Mouse (Mus musculus) hindbrain, embryonic 11.5 days (tissue): ENCODE data around the gene Sde2. TPM values are rescaled to one million over a fixed set of nuclear protein-coding genes. Genes with fewer than 3 reads are reported as not detected.

ENCODE experiments used
- ATAC-seq: fragments of 200-750 bp; cut with Nextera tagmentation; 2 replicates; pipeline ENCODE4 v1.8.0; 2017; ENCODE audit warnings: mild to moderate bottlenecking, moderate TSS enrichment, moderate library complexity; ENCODE audit not compliant: low FRiP score
- DNase-seq: peaks from one replicate; pipeline ENCODE4 v3.0.0-alpha.2; 2015; ENCODE audit warnings: low spot score
- H3K27ac ChIP-seq: fragments of 300-500 bp; sonication (generic); 2 replicates; pipeline ENCODE4 v1.5.1; 2014; ENCODE audit warnings: mild to moderate bottlenecking, low read depth, low read length
- H3K27me3 ChIP-seq: fragments of 300-500 bp; sonication (generic); 2 replicates; pipeline ENCODE4 v1.6.1; 2014; ENCODE audit warnings: mild to moderate bottlenecking, low read length, moderate library complexity, mixed read lengths; ENCODE audit not compliant: control insufficient read depth, insufficient read depth
- H3K36me3 ChIP-seq: fragments of 300-500 bp; sonication (generic); 2 replicates; pipeline ENCODE4 v1.6.1; 2014; ENCODE audit warnings: mild to moderate bottlenecking, low read length, moderate library complexity, mixed read lengths; ENCODE audit not compliant: control insufficient read depth, insufficient read depth
- H3K4me1 ChIP-seq: fragments of 300-500 bp; sonication (generic); replicated peaks from 2 replicates; pipeline ENCODE4 v1.6.1; 2014; ENCODE audit warnings: low read length, mixed read lengths; ENCODE audit not compliant: control insufficient read depth, insufficient read depth
- H3K4me2 ChIP-seq: fragments of 300-500 bp; sonication (generic); replicated peaks from 2 replicates; pipeline ENCODE4 v1.6.1; 2014; ENCODE audit warnings: mild to moderate bottlenecking, low read depth, low read length
- H3K4me3 ChIP-seq: fragments of 300-500 bp; sonication (generic); 2 replicates; pipeline ENCODE4 v1.5.1; 2014; ENCODE audit warnings: low read depth, low read length
- H3K9ac ChIP-seq: fragments of 300-500 bp; sonication (generic); 2 replicates; pipeline ENCODE4 v1.6.1; 2014; ENCODE audit warnings: low read depth, low read length
- H3K9me3 ChIP-seq: fragments of 300-500 bp; sonication (generic); 2 replicates; pipeline ENCODE4 v1.6.1; 2016; ENCODE audit warnings: low read length; ENCODE audit not compliant: control insufficient read depth
- WGBS: fragments of 180-500 bp; shearing (Covaris S2); extraction: QIAGEN DNeasy Blood & Tissue Kit; methylation state at CpG from one replicate; pipeline ENCODE4 v1.1.7; 2014; 5-methylcytosine and 5-hydroxymethylcytosine counted together
- polyA plus RNA-seq: library from polyadenylated mRNA; unstranded; fragments of >200 nt; fragmentation: Nextera tagmentation; extraction: Ambion mirVana; gene quantifications from 2 replicates; pipeline ENCODE4 v1.2.1, GENCODE M21; 2014

The Sde2 gene
- polyA plus RNA-seq, 1 experiment from 2014 or later: 33.8 TPM

DNA sequence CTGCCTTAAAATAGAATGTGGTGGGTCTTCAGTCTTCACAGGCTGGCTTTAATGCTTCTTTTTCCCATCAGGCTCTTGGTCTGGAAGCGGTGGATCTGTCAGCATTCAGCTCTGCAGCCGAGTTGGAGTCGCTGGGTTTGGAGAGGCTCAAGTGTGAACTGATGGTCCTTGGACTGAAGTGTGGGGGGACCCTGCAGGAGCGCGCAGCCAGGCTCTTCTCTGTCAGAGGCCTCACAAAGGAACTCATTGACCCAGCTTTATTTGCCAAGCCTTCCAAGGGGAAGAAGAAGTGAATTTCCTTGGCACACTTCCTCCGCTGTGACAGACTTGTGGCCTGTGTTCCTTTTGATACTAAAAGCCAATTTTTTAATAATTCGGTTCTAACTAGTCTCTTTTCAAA is 15.1 kb downstream of the Sde2 start:
- Histone ChIP-seq H3K9ac (no peak overlapping the region), H3K27ac (no peak overlapping the region), H3K9me3 (no peaks in the 10 kb centered on the region), H3K4me1 (no peaks in the 10 kb centered on the region), H3K4me2 (no peak overlapping the region), H3K27me3 (no peaks in the 10 kb centered on the region), H3K36me3 (0 out of 2 replicates have a peak, but pooled peaks cover 3% of the 10 kb centered on the region), H3K4me3 (no peak overlapping the region)
- no peak for ATAC-seq
- 92% methylated on average over 7 of the region's 7 CpGs for WGBS
- no peak for DNase-seq

DNA sequence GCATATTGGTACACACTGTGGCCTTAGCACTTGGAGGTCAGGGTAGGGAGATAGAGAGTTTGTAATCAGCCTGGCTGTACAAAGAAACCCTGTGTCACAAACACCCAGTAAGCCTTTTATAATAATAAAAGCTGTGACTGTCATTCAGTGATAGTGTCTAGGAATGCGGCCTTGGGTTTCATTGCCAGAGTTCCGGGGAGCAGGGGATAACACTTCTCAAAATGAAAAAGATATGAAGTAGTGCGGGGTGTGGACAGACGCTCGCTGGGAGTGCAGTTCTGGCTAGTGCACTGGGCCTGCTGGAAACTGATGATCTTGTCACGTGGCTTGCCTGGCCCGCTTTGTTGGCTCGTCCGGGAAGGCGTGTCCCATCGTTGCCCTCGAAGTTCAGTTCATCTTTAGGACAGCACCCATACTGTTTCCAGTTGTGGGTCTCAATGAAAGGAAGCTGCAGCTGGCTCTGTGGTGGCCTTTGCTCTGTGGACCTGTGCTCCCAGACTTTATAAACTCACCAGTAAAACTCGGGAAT is 19.3 kb downstream of the Sde2 start:
- ATAC-seq (no peak), DNase-seq (no peak)
- no peaks in the 10 kb centered on the region for H3K9me3 ChIP-seq
- no peak overlapping the region for H3K9ac ChIP-seq
- no peaks in the 10 kb centered on the region for H3K27me3 ChIP-seq
- H3K36me3 ChIP-seq: 0 out of 2 replicates have a peak, but pooled peaks cover 3% of the 10 kb centered on the region
- H3K4me3 ChIP-seq: no peak overlapping the region
- H3K4me1 ChIP-seq: no peaks in the 10 kb centered on the region
- no peak overlapping the region for H3K4me2 ChIP-seq
- WGBS: 80% methylated on average over 13 of the region's 13 CpGs
- H3K27ac ChIP-seq: no peak overlapping the region

DNA sequence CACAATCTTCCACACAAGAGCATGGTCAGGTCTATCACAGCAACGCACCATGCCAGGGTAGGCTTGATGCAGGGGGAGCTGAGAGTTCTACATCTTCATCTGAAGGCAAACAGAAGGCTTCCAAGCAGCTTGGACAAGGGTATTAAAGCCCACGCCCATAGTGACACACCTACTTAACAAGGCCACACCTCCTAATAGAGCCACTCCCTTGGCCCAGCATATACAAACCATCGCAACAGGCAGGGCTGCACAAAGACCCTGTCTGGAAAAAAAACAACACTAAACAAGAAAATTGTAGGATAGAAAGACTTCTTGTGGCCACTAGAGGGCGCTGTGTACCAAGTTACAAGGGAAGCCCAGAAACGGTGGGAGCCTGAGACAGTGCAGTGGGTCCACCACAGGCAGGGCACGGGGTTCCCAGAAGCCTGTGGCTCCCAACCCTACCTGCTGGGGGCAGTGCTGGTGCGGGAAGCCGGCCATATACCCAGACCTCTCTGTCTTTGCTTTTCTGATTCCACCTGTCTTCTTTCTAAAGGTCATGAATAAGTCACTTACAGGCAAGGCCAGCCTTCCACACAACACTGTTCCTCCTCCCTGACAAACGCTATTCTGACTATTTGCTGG is 23.0 kb downstream of the Sde2 start:
- Histone ChIP-seq H3K27me3 (no peaks in the 10 kb centered on the region), H3K27ac (no peak overlapping the region), H3K4me3 (no peak overlapping the region), H3K4me2 (no peak overlapping the region), H3K9ac (no peak overlapping the region), H3K9me3 (no peaks in the 10 kb centered on the region), H3K4me1 (no peaks in the 10 kb centered on the region), H3K36me3 (no peaks in the 10 kb centered on the region)
- DNase-seq (peak; percentile 76), ATAC-seq (no peak)
- 23% methylated on average over 9 of the region's 9 CpGs for WGBS

DNA sequence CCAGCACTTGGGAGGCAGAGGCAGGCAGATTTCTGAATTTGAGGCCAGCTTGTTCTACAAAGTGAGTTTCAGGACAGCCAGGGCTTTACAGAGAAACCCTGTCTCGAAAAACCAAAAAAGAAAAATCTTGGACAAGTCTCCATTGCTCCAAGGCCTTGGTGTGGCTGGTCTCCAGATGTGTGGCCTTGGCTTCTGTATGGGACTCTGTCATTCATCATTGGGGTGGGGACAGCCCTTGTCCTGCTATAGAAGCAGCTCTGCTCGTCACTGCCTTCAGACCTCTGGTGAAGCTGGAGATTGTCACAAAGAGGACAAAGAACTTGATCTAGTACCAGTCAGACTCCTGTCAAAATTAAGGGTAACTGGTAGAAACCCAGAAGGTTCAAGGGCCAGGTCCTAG is 23.7 kb downstream of the Sde2 start:
- Histone ChIP-seq H3K9ac (no peak overlapping the region), H3K9me3 (no peaks in the 10 kb centered on the region), H3K27me3 (no peaks in the 10 kb centered on the region), H3K27ac (no peak overlapping the region), H3K4me3 (no peak overlapping the region), H3K4me2 (no peak overlapping the region), H3K4me1 (no peaks in the 10 kb centered on the region), H3K36me3 (no peaks in the 10 kb centered on the region)
- no peak for DNase-seq
- ATAC-seq: no peak
- WGBS: 73% methylated on average over 2 of the region's 2 CpGs

DNA sequence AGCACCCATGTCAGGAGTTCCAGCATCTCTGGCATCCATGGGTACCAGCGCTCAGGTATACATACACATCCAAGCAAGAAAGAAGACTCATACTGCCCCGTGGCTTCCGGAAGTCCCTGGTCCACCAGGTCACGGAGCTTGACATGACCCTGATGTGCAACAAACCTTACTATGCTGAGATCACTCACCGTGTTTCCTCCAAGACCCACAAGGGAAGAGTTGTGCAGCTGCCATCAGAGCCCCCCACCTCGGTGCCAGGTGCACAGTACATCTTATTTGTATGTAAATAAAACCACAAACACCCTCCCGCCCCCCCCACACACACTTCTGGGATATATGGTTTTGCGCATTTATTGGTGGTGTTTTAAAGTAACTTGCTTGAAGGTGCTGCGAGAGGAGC is 24.2 kb downstream of the Sde2 start:
- Histone ChIP-seq H3K9me3 (no peaks in the 10 kb centered on the region), H3K27ac (no peak overlapping the region), H3K4me3 (no peak overlapping the region), H3K9ac (no peak overlapping the region), H3K4me1 (no peaks in the 10 kb centered on the region), H3K4me2 (no peak overlapping the region), H3K36me3 (no peaks in the 10 kb centered on the region), H3K27me3 (no peaks in the 10 kb centered on the region)
- WGBS: 92% methylated on average over 9 of the region's 9 CpGs
- ATAC-seq (no peak), DNase-seq (no peak)

DNA sequence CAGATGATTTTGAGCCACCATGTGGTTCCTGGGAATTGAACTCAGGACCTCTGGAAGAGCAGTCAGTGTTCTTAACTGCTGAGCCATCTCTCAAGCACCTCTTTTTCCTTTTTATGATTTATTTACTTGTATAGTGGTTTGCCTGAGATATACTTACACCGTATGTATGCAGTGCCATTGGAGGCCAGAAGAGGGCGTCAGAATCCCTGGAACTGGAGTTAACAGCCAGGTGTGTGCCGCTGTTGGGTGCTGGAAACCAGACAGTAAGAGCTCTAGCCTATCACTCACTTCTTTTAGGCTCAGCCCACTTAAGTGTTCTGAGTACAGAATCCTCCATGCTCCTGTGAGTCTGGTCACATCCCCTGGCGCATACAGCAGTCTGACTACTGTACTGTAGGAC is 26.5 kb downstream of the Sde2 start:
- H3K4me2 ChIP-seq: no peak overlapping the region
- H3K9ac ChIP-seq: no peak overlapping the region
- H3K27me3 ChIP-seq: no peaks in the 10 kb centered on the region
- no peak overlapping the region for H3K4me3 ChIP-seq
- H3K36me3 ChIP-seq: no peaks in the 10 kb centered on the region
- no peak for DNase-seq
- no peak for ATAC-seq
- H3K27ac ChIP-seq: no peak overlapping the region
- H3K4me1 ChIP-seq: no peaks in the 10 kb centered on the region
- no peaks in the 10 kb centered on the region for H3K9me3 ChIP-seq
- WGBS: 79% methylated on average over 4 of the region's 4 CpGs

DNA sequence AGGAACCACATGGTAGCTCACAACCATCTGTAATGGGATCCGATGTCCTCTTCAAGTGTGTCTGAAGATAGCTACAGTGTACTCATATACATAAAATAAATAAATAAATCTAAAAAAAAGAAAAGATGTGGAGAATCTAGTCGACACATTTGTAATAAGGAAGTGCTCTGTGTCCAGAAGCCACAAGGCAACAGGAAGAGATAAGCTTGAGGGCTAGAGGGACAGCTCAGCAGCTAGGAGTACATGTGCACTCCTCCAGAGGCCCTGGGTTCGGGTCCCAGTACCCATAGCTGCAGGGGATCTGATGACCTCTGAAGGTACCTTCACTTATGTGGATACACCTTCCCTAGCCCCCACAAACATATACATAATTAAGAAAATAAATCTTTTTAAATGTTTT is 30.8 kb downstream of the Sde2 start:
- Histone ChIP-seq H3K9ac (no peak overlapping the region), H3K4me1 (no peaks in the 10 kb centered on the region), H3K36me3 (no peaks in the 10 kb centered on the region), H3K9me3 (no peaks in the 10 kb centered on the region), H3K27ac (no peak overlapping the region), H3K4me2 (no peak overlapping the region), H3K27me3 (no peaks in the 10 kb centered on the region), H3K4me3 (no peak overlapping the region)
- DNase-seq: no peak
- no peak for ATAC-seq
- 75% methylated on average over 3 of the region's 3 CpGs for WGBS

DNA sequence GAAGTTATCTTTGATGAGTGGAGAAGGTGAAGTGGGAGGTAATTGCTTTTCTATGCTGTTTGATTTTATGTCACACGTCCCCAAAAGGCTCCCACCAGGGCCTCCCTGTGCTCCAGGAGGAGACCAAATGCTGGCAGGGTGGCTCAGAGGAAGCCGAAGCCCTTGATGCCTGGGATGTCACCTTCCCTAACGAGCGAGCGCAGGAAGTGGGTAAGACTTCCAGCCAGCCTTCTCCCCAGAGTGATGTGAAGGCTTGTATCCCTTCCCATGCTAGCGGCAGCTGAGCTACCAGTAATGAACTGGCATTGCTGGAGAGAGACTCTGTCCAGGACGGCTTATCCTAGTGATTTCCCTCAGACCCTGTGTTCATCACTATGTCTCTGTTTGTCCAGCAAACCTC is 32.8 kb downstream of the Sde2 start:
- DNase-seq (no peak), ATAC-seq (no peak)
- 36% methylated on average over 7 of the region's 7 CpGs for WGBS
- Histone ChIP-seq H3K27ac (no peak overlapping the region), H3K4me2 (no peak overlapping the region), H3K4me1 (no peaks in the 10 kb centered on the region), H3K9ac (no peak overlapping the region), H3K4me3 (no peak overlapping the region), H3K36me3 (no peaks in the 10 kb centered on the region), H3K27me3 (no peaks in the 10 kb centered on the region), H3K9me3 (no peaks in the 10 kb centered on the region)

DNA sequence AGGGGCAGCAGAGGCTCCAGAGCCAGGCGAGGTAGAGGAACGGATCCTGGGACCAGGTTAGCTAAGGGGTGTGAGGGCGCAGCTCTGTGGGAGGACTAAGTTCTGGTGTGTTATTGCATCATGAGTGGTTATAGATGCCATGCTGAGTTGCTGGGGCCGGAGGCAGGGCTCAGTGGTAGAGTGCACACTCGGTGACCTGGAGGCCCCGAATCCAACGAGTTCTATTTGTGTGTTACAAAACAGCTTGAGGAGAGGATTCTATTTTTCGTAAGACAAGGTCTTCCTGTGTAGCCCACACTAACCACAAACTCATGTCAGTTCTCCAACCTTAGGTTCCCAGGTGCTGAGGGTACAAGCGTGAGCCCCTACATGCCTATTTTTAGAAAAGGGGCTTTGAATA is 33.6 kb downstream of the Sde2 start:
- no peaks in the 10 kb centered on the region for H3K4me1 ChIP-seq
- no peaks in the 10 kb centered on the region for H3K9me3 ChIP-seq
- H3K27me3 ChIP-seq: no peaks in the 10 kb centered on the region
- H3K4me2 ChIP-seq: no peak overlapping the region
- no peaks in the 10 kb centered on the region for H3K36me3 ChIP-seq
- DNase-seq (no peak), ATAC-seq (no peak)
- H3K27ac ChIP-seq: no peak overlapping the region
- no peak overlapping the region for H3K9ac ChIP-seq
- H3K4me3 ChIP-seq: no peak overlapping the region
- WGBS: 79% methylated on average over 9 of the region's 9 CpGs
